Comparison of ENCODE assay signal across 9 mouse cellular contexts in the genomic region with DNA sequence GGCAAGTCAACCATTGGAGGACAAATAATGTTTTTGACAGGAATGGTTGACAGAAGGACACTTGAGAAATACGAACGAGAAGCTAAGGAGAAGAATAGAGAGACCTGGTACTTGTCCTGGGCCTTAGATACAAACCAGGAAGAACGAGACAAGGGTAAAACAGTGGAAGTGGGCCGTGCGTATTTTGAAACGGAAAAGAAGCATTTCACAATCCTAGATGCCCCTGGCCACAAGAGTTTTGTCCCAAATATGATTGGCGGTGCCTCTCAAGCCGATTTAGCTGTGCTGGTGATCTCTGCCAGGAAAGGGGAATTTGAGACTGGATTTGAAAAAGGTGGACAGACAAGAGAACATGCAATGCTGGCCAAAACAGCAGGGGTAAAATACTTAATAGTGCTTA. TPM values are rescaled to one million over a fixed set of nuclear protein-coding genes. Genes with fewer than 3 reads are reported as not detected.
DNase-seq lines count a peak whose midpoint lies in the region; ATAC-seq and TF ChIP-seq lines count a peak whose summit lies in the region.
"Had no signal": no experiment of that assay in that cellular context is flagged by ENCODE, and none has a peak within 500 bp of the region (broad histone marks: within the 10 kb centered on the region; RNA-seq: fewer than 3 reads in every experiment).

No protein-coding gene starts in this region.

- no peaks in the 10 kb centered on the region for H3K4me1 ChIP-seq in cerebellum, adult 2 months (ENCODE audit: control insufficient read depth, insufficient read depth, low read length)
- H3K4me1 ChIP-seq in ES-Bruce4 (ENCODE audit: control insufficient read depth, insufficient read depth, low read length): no peaks in the 10 kb centered on the region
- no peaks in the 10 kb centered on the region for H3K4me1 ChIP-seq in hindbrain, embryonic 11.5 days (replicated peaks; ENCODE audit: control insufficient read depth, insufficient read depth, low read length)
- peaks cover 10% of the 10 kb centered on the region; the same call in 1 of the 2 replicates for H3K4me1 ChIP-seq in megakaryocyte, embryonic 14.5 days

- H3K27ac ChIP-seq in cerebellum, adult 2 months (ENCODE audit: insufficient read depth, low read length): no peak overlapping the region
- no peak overlapping the region for H3K27ac ChIP-seq in ES-Bruce4 (ENCODE audit: insufficient read depth, low read length)
- no peak overlapping the region for H3K27ac ChIP-seq in hindbrain, embryonic 11.5 days (ENCODE audit: low read depth, low read length)

- peak overlapping the region; percentile 45 for H3K4me2 ChIP-seq in hindbrain, embryonic 11.5 days (replicated peaks; ENCODE audit: low read depth, low read length)

- no peaks in the 10 kb centered on the region; the same call in 1 of the 2 replicates for H3K36me3 ChIP-seq in ES-Bruce4 (ENCODE audit: control insufficient read depth, insufficient read depth, low read length, poor library complexity, severe bottlenecking)
- H3K36me3 ChIP-seq in hindbrain, embryonic 11.5 days (ENCODE audit: control insufficient read depth, insufficient read depth, low read length): no peaks in the 10 kb centered on the region
- H3K36me3 ChIP-seq in megakaryocyte, embryonic 14.5 days (replicated peaks; ENCODE audit: low read length): no peaks in the 10 kb centered on the region

- H3K4me3 ChIP-seq in cerebellum, adult 2 months (replicated peaks; ENCODE audit: insufficient read depth, low read depth, low read length): peak overlapping the region; percentile 71
- peak overlapping the region; percentile 93 for H3K4me3 ChIP-seq in ES-Bruce4 (ENCODE audit: low read depth, low read length)
- H3K4me3 ChIP-seq in hindbrain, embryonic 11.5 days (ENCODE audit: low read depth, low read length): peak overlapping the region; percentile 58
- H3K4me3 ChIP-seq in megakaryocyte, embryonic 14.5 days (replicated peaks): peak overlapping the region; percentile 92

- peak; percentile 3 to 12 for DNase-seq in cerebellum, adult 2 months
- no peak for DNase-seq in hindbrain, embryonic 11.5 days (ENCODE audit: low spot score)
- no peak for DNase-seq in adrenal gland, postnatal 25 days
- no peak for DNase-seq in gastrocnemius, postnatal 4 days (ENCODE audit: low spot score in 2 of 2)
- no peak for DNase-seq in spleen, postnatal 4 days (ENCODE audit: low spot score in 2 of 2)
- DNase-seq: gastrocnemius, postnatal 14 days had no signal

- no peaks in the 10 kb centered on the region for H3K9me3 ChIP-seq in ES-Bruce4 (replicated peaks; ENCODE audit: control insufficient read depth, insufficient read depth, low read length, poor library complexity, severe bottlenecking)
- H3K9me3 ChIP-seq in hindbrain, embryonic 11.5 days (ENCODE audit: control insufficient read depth, low read length): no peaks in the 10 kb centered on the region
- H3K9me3 ChIP-seq in megakaryocyte, embryonic 14.5 days: peaks cover 6% of the 10 kb centered on the region; the same call in 1 of the 2 replicates

- 22% methylated on average over 8 of the region's 8 CpGs for WGBS in cerebellum, adult 2 months
- WGBS in hindbrain, embryonic 11.5 days: 65% methylated on average over 8 of the region's 8 CpGs

- TF ChIP-seq POLR2A in cerebellum, adult 2 months (IDR thresholded peaks at IDR 0.05; ENCODE audit: borderline replicate concordance, insufficient read depth, low read length): no peak
- TF ChIP-seq POLR2A in ES-Bruce4 (IDR thresholded peaks at IDR 0.05; ENCODE audit: insufficient read depth, low read length): no peak

- no peaks in the 10 kb centered on the region for H3K27me3 ChIP-seq in cerebellum, adult 2 months (ENCODE audit: control insufficient read depth, insufficient read depth, low read length)
- H3K27me3 ChIP-seq in ES-Bruce4 (ENCODE audit: control insufficient read depth, insufficient read depth, low read length, poor library complexity, severe bottlenecking): no peaks in the 10 kb centered on the region
- H3K27me3 ChIP-seq in hindbrain, embryonic 11.5 days (ENCODE audit: control insufficient read depth, insufficient read depth, low read length): no peaks in the 10 kb centered on the region; the same call in 1 of the 2 replicates
- peaks cover 34% of the 10 kb centered on the region for H3K27me3 ChIP-seq in megakaryocyte, embryonic 14.5 days (replicated peaks)

- peak overlapping the region; percentile 80 for H3K9ac ChIP-seq in ES-Bruce4 (ENCODE audit: low read depth, poor library complexity, severe bottlenecking)
- H3K9ac ChIP-seq in hindbrain, embryonic 11.5 days (ENCODE audit: low read depth, low read length): 0 out of 2 replicates have a peak overlapping the region, but pooled peaks have one; percentile 7

- TF ChIP-seq CTCF in cerebellum, adult 2 months (IDR thresholded peaks at IDR 0.05; ENCODE audit: borderline replicate concordance, insufficient read depth, low read depth, low read length): no peak
- no peak for TF ChIP-seq CTCF in ES-Bruce4 (IDR thresholded peaks at IDR 0.05; ENCODE audit: low read depth, low read length)

- TF ChIP-seq EP300 in ES-Bruce4 (IDR thresholded peaks at IDR 0.05; ENCODE audit: insufficient read depth, low read depth, low read length): no peak

- no peak for ATAC-seq in cerebellum, adult (ENCODE audit: insufficient number of reproducible peaks, low FRiP score, low TSS enrichment)
- no peak for ATAC-seq in hindbrain, embryonic 11.5 days (ENCODE audit: low FRiP score)

RNA-seq across cellular contexts. Expression of a gene that starts 1.0 kb away (rescaled TPM):
- 27.1 and 27.3 TPM in 2 replicates for polyA plus RNA-seq in cerebellum, adult 2 months (2012; rRNA removed)
- polyA plus RNA-seq in ES-Bruce4 (2011; ENCODE audit: insufficient read depth, insufficient read length, low read depth, missing spikeins): 14.6 and 16.2 TPM in 2 replicates
- 9.8 and 10.0 TPM in 2 replicates for polyA plus RNA-seq in hindbrain, embryonic 11.5 days (2014; fragmentation: Nextera tagmentation; extraction: Ambion mirVana)
- 1.2 and 2.6 TPM in 2 replicates for polyA plus RNA-seq in megakaryocyte, embryonic 14.5 days (2012; ENCODE audit: insufficient read depth, low replicate concordance)
- 10.6 and 13.3 TPM in 2 replicates for total RNA-seq in adrenal gland, postnatal 25 days (2021)
- total RNA-seq in gastrocnemius, postnatal 4 days (2021): 1 to 10 TPM; 2.4 to 3.3 TPM

Comparison
In these comparisons a context has a peak if more than half of its experiments do, and no peak if none do; other contexts are left out.
1. DNase-seq: peak in cerebellum, adult 2 months (2 of 2); none in hindbrain, embryonic 11.5 days (single experiment), adrenal gland, postnatal 25 days (single experiment), gastrocnemius, postnatal 4 days (0 of 2) and spleen, postnatal 4 days (0 of 2).
2. Peak in every context shown above with its lines, with median percentiles within 50 percentile points of each other: H3K4me3 ChIP-seq.